Mouse (Mus musculus) lung, embryonic 16.5 days (tissue): ENCODE data around the gene Pdzk1. TPM values are rescaled to one million over a fixed set of nuclear protein-coding genes. Genes with fewer than 3 reads are reported as not detected.

Experiments
- ATAC-seq: fragments of 200-750 bp; cut with Nextera tagmentation; 2 replicates; pipeline ENCODE4 v1.8.0; 2017; ENCODE audit warnings: low read depth, mild to moderate bottlenecking, moderate library complexity
- H3K27ac ChIP-seq: fragments of 300-500 bp; sonication (generic); 2 replicates; pipeline ENCODE4 v1.5.1; 2014; ENCODE audit warnings: mild to moderate bottlenecking, control low read depth, low read length
- H3K27me3 ChIP-seq: fragments of 300-500 bp; sonication (generic); 2 replicates; pipeline ENCODE4 v1.6.1; 2014; ENCODE audit warnings: low read depth, low read length, mixed read lengths; ENCODE audit not compliant: control insufficient read depth, insufficient read depth
- H3K36me3 ChIP-seq: fragments of 300-500 bp; sonication (generic); 2 replicates; pipeline ENCODE4 v1.6.1; 2014; ENCODE audit warnings: low read length; ENCODE audit not compliant: control insufficient read depth, insufficient read depth
- H3K4me1 ChIP-seq: fragments of 300-500 bp; sonication (generic); replicated peaks from 2 replicates; pipeline ENCODE4 v1.6.1; 2014; ENCODE audit warnings: low read length, mixed read lengths; ENCODE audit not compliant: control insufficient read depth, insufficient read depth
- H3K4me2 ChIP-seq: fragments of 300-500 bp; sonication (generic); 2 replicates; pipeline ENCODE4 v1.6.1; 2014; ENCODE audit warnings: low read depth, low read length, control low read depth
- H3K4me3 ChIP-seq: fragments of 300-500 bp; sonication (generic); 2 replicates; pipeline ENCODE4 v1.5.1; 2014; ENCODE audit warnings: mild to moderate bottlenecking, low read length, control low read depth
- H3K9ac ChIP-seq: fragments of 300-500 bp; sonication (generic); 2 replicates; pipeline ENCODE4 v1.6.1; 2014; ENCODE audit warnings: low read length, control low read depth
- H3K9me3 ChIP-seq: fragments of 300-500 bp; sonication (generic); 2 replicates; pipeline ENCODE4 v1.6.1; 2016; ENCODE audit warnings: low read length; ENCODE audit not compliant: control insufficient read depth
- WGBS: fragments of 180-500 bp; shearing (Covaris S2); extraction: QIAGEN DNeasy Blood & Tissue Kit; methylation state at CpG from one replicate; pipeline ENCODE4 v1.1.7; 2014; 5-methylcytosine and 5-hydroxymethylcytosine counted together
- polyA plus RNA-seq: library from polyadenylated mRNA; unstranded; fragments of >200 nt; fragmentation: Nextera tagmentation; extraction: Ambion mirVana; gene quantifications from 2 replicates; pipeline ENCODE4 v1.2.1, GENCODE M21; 2015

Gene Pdzk1
- polyA plus RNA-seq, 1 experiment from 2014 or later, result not detected

- no peak overlapping the region for H3K9ac ChIP-seq
- ATAC-seq, result no peak
- peaks cover 2% of the 10 kb centered on the region; the same call in 1 of the 2 replicates for H3K36me3 ChIP-seq
- peaks cover 4% of the 10 kb centered on the region; the same call in 1 of the 2 replicates for H3K27me3 ChIP-seq
- no peak overlapping the region for H3K4me2 ChIP-seq
- no peak overlapping the region for H3K4me3 ChIP-seq
- peaks cover 6% of the 10 kb centered on the region for H3K4me1 ChIP-seq
- no peaks in the 10 kb centered on the region for H3K9me3 ChIP-seq
- WGBS, result 88% methylated on average over 4 of the region's 4 CpGs
- no peak overlapping the region for H3K27ac ChIP-seq
Measured at GRCm38 (mm10) chr3:96902336-96902999, 73.4 kb downstream of the Pdzk1 start.

- 12% methylated on average over 14 of the region's 14 CpGs for WGBS
- Histone ChIP-seq H3K27ac (no peak within 1 kb of the TSS), H3K27me3 (peaks cover 4% of the 10 kb centered on the region; the same call in 1 of the 2 replicates)
Measured at GRCm38 (mm10) chr3:96904393-96904792, 75.3 kb downstream of the Pdzk1 start, which contains the start of gene Gja5. Gene Gja5, plus strand, starts transcription at chr3:96904693.

GRCm38 (mm10) chr3:96904851-96905541, 75.9 kb downstream of the Pdzk1 start, which contains the start of gene Gpr89:
Gene Gpr89, minus strand, starts transcription at chr3:96905346.
- peak within 1 kb of the TSS; percentile 100 for H3K4me3 ChIP-seq
- H3K9ac ChIP-seq, result peak within 1 kb of the TSS; percentile 90
- peak; percentile 98 for ATAC-seq
- 0% methylated on average over 40 of the region's 40 CpGs for WGBS
- no peaks in the 10 kb centered on the region for H3K9me3 ChIP-seq
- H3K36me3 ChIP-seq, result no peaks in the 10 kb centered on the region
- peaks cover 4% of the 10 kb centered on the region; the same call in 1 of the 2 replicates for H3K27me3 ChIP-seq
- H3K4me1 ChIP-seq, result peaks cover 6% of the 10 kb centered on the region
- no peak within 1 kb of the TSS for H3K27ac ChIP-seq
- H3K4me2 ChIP-seq, result peak within 1 kb of the TSS; percentile 91

More at GRCm38 (mm10) chr3:96904393-96904792, 75.3 kb downstream of the Pdzk1 start, which contains the start of gene Gja5:
- no peaks in the 10 kb centered on the region for H3K9me3 ChIP-seq
- peak within 1 kb of the TSS; percentile 90 for H3K9ac ChIP-seq
- H3K4me3 ChIP-seq, result peak within 1 kb of the TSS; percentile 100
- peak within 1 kb of the TSS; percentile 91 for H3K4me2 ChIP-seq
- peaks cover 6% of the 10 kb centered on the region for H3K4me1 ChIP-seq
- no peak for ATAC-seq
- no peaks in the 10 kb centered on the region for H3K36me3 ChIP-seq

- Histone ChIP-seq H3K27me3 (peaks cover 4% of the 10 kb centered on the region; the same call in 1 of the 2 replicates), H3K27ac (no peak overlapping the region), H3K4me3 (peak overlapping the region; percentile 100), H3K4me1 (peaks cover 6% of the 10 kb centered on the region), H3K4me2 (peak overlapping the region; percentile 91), H3K36me3 (no peaks in the 10 kb centered on the region), H3K9me3 (no peaks in the 10 kb centered on the region), H3K9ac (peak overlapping the region; percentile 90)
- WGBS, result 38% methylated on average over 9 of the region's 9 CpGs
- no peak for ATAC-seq
Measured at GRCm38 (mm10) chr3:96905592-96905991, 76.5 kb downstream of the Pdzk1 start.

Other genes with a start within 250 kb of the Pdzk1 start
- gene Polr3gl, start 235.1 kb upstream of the Pdzk1 start, polyA plus RNA-seq, result 35.9 TPM in 2 replicates
- gene Ankrd34a, start 232.6 kb upstream of the Pdzk1 start, polyA plus RNA-seq, result 1.6 and 1.9 TPM in 2 replicates
- 6.7 and 8.2 TPM in 2 replicates for gene Lix1l, start 228.1 kb upstream of the Pdzk1 start, polyA plus RNA-seq
- 132 and 135 TPM in 2 replicates for gene Rbm8a, start 199.4 kb upstream of the Pdzk1 start, polyA plus RNA-seq
- gene Pex11b, start 193.9 kb upstream of the Pdzk1 start, polyA plus RNA-seq, result 54.2 and 57.7 TPM in 2 replicates
- gene Gm42957, start 193.8 kb upstream of the Pdzk1 start, polyA plus RNA-seq, result 0.15 and 0.24 TPM in 2 replicates
- 1.0 TPM in 2 replicates for gene Itga10, start 183.7 kb upstream of the Pdzk1 start, polyA plus RNA-seq
- gene Ankrd35, start 159.2 kb upstream of the Pdzk1 start, polyA plus RNA-seq, result 0.36 and 0.50 TPM in 2 replicates
- gene Pias3, start 132.9 kb upstream of the Pdzk1 start, polyA plus RNA-seq, result 51.9 and 52.0 TPM in 2 replicates
- gene Nudt17, start 120.7 kb upstream of the Pdzk1 start, polyA plus RNA-seq, result 7.2 and 8.2 TPM in 2 replicates
- gene Polr3c, start 101.7 kb upstream of the Pdzk1 start, polyA plus RNA-seq, result 35.6 and 35.7 TPM in 2 replicates
- gene Rnf115, start 101.6 kb upstream of the Pdzk1 start, polyA plus RNA-seq, result 45.7 and 47.8 TPM in 2 replicates
- 0.40 and 1.8 TPM in 2 replicates for gene Cd160, start 67 bp downstream of the Pdzk1 start, polyA plus RNA-seq
- gene Gja5, start 75.4 kb downstream of the Pdzk1 start, polyA plus RNA-seq, result 26.8 and 28.6 TPM in 2 replicates
- 33.0 and 37.6 TPM in 2 replicates for gene Gpr89, start 76.1 kb downstream of the Pdzk1 start, polyA plus RNA-seq
- gene Gja8, start 96.7 kb downstream of the Pdzk1 start, polyA plus RNA-seq, result not detected in 2 replicates